Mouse (Mus musculus): ENCODE results near the gene Arih2. TPM values are rescaled to one million over a fixed set of nuclear protein-coding genes. Genes with fewer than 3 reads are reported as not detected.

Gene Arih2
- polyA plus RNA-seq (2012; rRNA removed), result 47.9 and 49.0 TPM in 2 replicates

GRCm38 (mm10) chr9:108648611-108649560, at the start of gene Arih2:
TSS of gene Arih2 (minus strand) at chr9:108649386.
- DNase-seq (ENCODE audit: low read depth), result peak; percentile 97
- TF ChIP-seq CTCF (IDR thresholded peaks at IDR 0.05; ENCODE audit: borderline replicate concordance, extremely low read depth, insufficient read depth, insufficient read length) (no peak), POLR2A (IDR thresholded peaks at IDR 0.05; ENCODE audit: borderline replicate concordance, extremely low read depth, insufficient read depth, insufficient read length, poor library complexity, severe bottlenecking) (peak; percentile 87)

- TF ChIP-seq POLR2A (IDR thresholded peaks at IDR 0.05; ENCODE audit: borderline replicate concordance, extremely low read depth, insufficient read depth, insufficient read length, poor library complexity, severe bottlenecking) (no peak), CTCF (IDR thresholded peaks at IDR 0.05; ENCODE audit: borderline replicate concordance, extremely low read depth, insufficient read depth, insufficient read length) (no peak)
- DNase-seq (ENCODE audit: low read depth), result no peak
Measured at GRCm38 (mm10) chr9:108694533-108694932, 45.3 kb upstream of the Arih2 start.

GRCm38 (mm10) chr9:108693946-108694345, 44.8 kb upstream of the Arih2 start:
- no peak for TF ChIP-seq POLR2A (IDR thresholded peaks at IDR 0.05; ENCODE audit: borderline replicate concordance, extremely low read depth, insufficient read depth, insufficient read length, poor library complexity, severe bottlenecking)
- no peak for TF ChIP-seq CTCF (IDR thresholded peaks at IDR 0.05; ENCODE audit: borderline replicate concordance, extremely low read depth, insufficient read depth, insufficient read length)

GRCm38 (mm10) chr9:108692226-108693041, 43.2 kb upstream of the Arih2 start:
- TF ChIP-seq POLR2A (IDR thresholded peaks at IDR 0.05; ENCODE audit: borderline replicate concordance, extremely low read depth, insufficient read depth, insufficient read length, poor library complexity, severe bottlenecking) (no peak), CTCF (IDR thresholded peaks at IDR 0.05; ENCODE audit: borderline replicate concordance, extremely low read depth, insufficient read depth, insufficient read length) (no peak)

More at GRCm38 (mm10) chr9:108693946-108694345, 44.8 kb upstream of the Arih2 start:
- DNase-seq (ENCODE audit: low read depth), result no peak

GRCm38 (mm10) chr9:108691846-108692225, 42.6 kb upstream of the Arih2 start:
- TF ChIP-seq POLR2A (IDR thresholded peaks at IDR 0.05; ENCODE audit: borderline replicate concordance, extremely low read depth, insufficient read depth, insufficient read length, poor library complexity, severe bottlenecking) (peak; percentile 63), CTCF (IDR thresholded peaks at IDR 0.05; ENCODE audit: borderline replicate concordance, extremely low read depth, insufficient read depth, insufficient read length) (no peak)
- peak; percentile 92 for DNase-seq (ENCODE audit: low read depth)

More at GRCm38 (mm10) chr9:108692226-108693041, 43.2 kb upstream of the Arih2 start:
- peak; percentile 90 for DNase-seq (ENCODE audit: low read depth)

GRCm38 (mm10) chr9:108691371-108691770, 42.2 kb upstream of the Arih2 start:
- DNase-seq (ENCODE audit: low read depth), result no peak
- no peak for TF ChIP-seq POLR2A (IDR thresholded peaks at IDR 0.05; ENCODE audit: borderline replicate concordance, extremely low read depth, insufficient read depth, insufficient read length, poor library complexity, severe bottlenecking)
- no peak for TF ChIP-seq CTCF (IDR thresholded peaks at IDR 0.05; ENCODE audit: borderline replicate concordance, extremely low read depth, insufficient read depth, insufficient read length)

- no peak for DNase-seq (ENCODE audit: low read depth)
- TF ChIP-seq CTCF (IDR thresholded peaks at IDR 0.05; ENCODE audit: borderline replicate concordance, extremely low read depth, insufficient read depth, insufficient read length) (no peak), POLR2A (IDR thresholded peaks at IDR 0.05; ENCODE audit: borderline replicate concordance, extremely low read depth, insufficient read depth, insufficient read length, poor library complexity, severe bottlenecking) (no peak)
Measured at GRCm38 (mm10) chr9:108690914-108691313, 41.7 kb upstream of the Arih2 start.

- TF ChIP-seq POLR2A (IDR thresholded peaks at IDR 0.05; ENCODE audit: borderline replicate concordance, extremely low read depth, insufficient read depth, insufficient read length, poor library complexity, severe bottlenecking) (no peak), CTCF (IDR thresholded peaks at IDR 0.05; ENCODE audit: borderline replicate concordance, extremely low read depth, insufficient read depth, insufficient read length) (no peak)
- DNase-seq (ENCODE audit: low read depth), result no peak
Measured at GRCm38 (mm10) chr9:108689993-108690392, 40.8 kb upstream of the Arih2 start.

GRCm38 (mm10) chr9:108689106-108689505, 39.9 kb upstream of the Arih2 start, which contains the start of gene Prkar2a:
TSS of gene Prkar2a (plus strand) at chr9:108689314.
- no peak for TF ChIP-seq POLR2A (IDR thresholded peaks at IDR 0.05; ENCODE audit: borderline replicate concordance, extremely low read depth, insufficient read depth, insufficient read length, poor library complexity, severe bottlenecking)
- TF ChIP-seq CTCF (IDR thresholded peaks at IDR 0.05; ENCODE audit: borderline replicate concordance, extremely low read depth, insufficient read depth, insufficient read length), result no peak
- peak; percentile 88 for DNase-seq (ENCODE audit: low read depth)

GRCm38 (mm10) chr9:108688451-108688850, 39.3 kb upstream of the Arih2 start:
- no peak for TF ChIP-seq CTCF (IDR thresholded peaks at IDR 0.05; ENCODE audit: borderline replicate concordance, extremely low read depth, insufficient read depth, insufficient read length)
- TF ChIP-seq POLR2A (IDR thresholded peaks at IDR 0.05; ENCODE audit: borderline replicate concordance, extremely low read depth, insufficient read depth, insufficient read length, poor library complexity, severe bottlenecking), result no peak
- no peak for DNase-seq (ENCODE audit: low read depth)

GRCm38 (mm10) chr9:108687686-108688085, 38.5 kb upstream of the Arih2 start:
- no peak for TF ChIP-seq CTCF (IDR thresholded peaks at IDR 0.05; ENCODE audit: borderline replicate concordance, extremely low read depth, insufficient read depth, insufficient read length)
- DNase-seq (ENCODE audit: low read depth), result no peak
